Mouse (Mus musculus) megakaryocyte, embryonic 14.5 days (primary cell): ENCODE measurements around the gene Foxl1.

ENCODE experiments used
- FLI1 ChIP-seq: IDR thresholded peaks from 2 replicates; pipeline ENCODE4 v1.6.1; 2012; ENCODE audit warnings: low read length, inconsistent platforms, mixed read lengths
- GATA1 ChIP-seq: IDR thresholded peaks from 3 replicates; pipeline ENCODE4 v1.6.1; 2012; ENCODE audit warnings: mixed read lengths, low read length, inconsistent platforms, borderline replicate concordance

DNA sequence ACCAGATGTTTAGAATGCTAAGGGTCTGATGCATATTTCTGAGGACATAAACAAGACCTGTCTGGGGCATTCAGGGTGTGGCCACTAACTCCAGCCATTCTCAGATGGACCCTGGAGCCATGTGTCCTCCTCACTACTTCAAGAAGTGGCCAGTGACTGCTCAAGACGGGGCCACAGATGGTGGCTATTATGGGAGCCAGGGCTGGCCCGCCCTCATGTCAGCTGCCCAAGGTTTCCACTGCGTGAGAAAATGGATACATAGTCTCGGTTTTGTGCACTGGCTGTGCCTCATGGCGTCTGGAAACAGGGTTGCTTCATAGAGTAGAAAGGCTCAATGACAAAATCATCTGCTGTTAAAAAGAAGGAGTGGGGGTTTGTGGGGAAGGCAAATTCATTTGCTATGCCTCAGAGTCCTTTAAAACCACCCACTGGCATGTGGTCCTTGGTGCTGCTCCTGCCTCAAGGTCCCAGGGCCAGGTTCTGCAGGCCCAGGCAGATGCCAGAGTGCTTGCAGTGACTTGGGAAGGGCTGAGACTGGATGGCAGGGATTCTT lies 5.3 kb downstream of the Foxl1 start:
- TF ChIP-seq FLI1 (no peak), GATA1 (no peak)
